Mouse (Mus musculus): ENCODE measurements around the gene Tfdp2. TPM values are rescaled to one million over a fixed set of nuclear protein-coding genes. Genes with fewer than 3 reads are reported as not detected.

Tfdp2 gene
- total RNA-seq, 2 experiments from 2014 or later: 32.0 to 33.1 TPM

- peak; percentile 57 to 70 for DNase-seq (ENCODE audit: extremely low spot score in 1 of 2, low spot score in 2 of 2)
- peak; percentile 39 for TF ChIP-seq CTCF (IDR thresholded peaks at IDR 0.05)
- peak overlapping the region; percentile 90 for H3K4me3 ChIP-seq
- intact Hi-C loops (cut with DNase I): no loop called here
- H3K27ac ChIP-seq: peak overlapping the region; percentile 89
Observed at GRCm38 (mm10) chr9:96196636-96197181, 634 bp downstream of the Tfdp2 start.

DNA sequence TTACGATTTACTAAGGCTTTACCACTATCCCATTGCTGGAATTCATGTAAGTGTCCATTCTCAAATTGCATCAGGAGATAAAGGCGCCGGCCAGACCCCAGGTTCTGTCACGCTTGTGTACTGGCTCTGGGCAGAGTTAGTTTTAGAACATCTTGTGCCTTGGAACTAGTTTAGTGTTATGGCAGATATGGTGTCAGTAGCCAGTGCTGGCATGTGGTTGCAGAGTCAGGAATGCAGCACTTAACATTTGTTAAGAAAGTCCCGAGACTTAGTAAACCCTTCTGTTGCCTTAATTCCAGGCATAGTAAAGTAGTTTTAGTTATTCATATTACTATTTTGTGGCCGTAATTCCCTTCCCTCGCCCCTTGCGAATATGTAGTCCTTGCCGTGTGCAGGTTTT is 1.7 kb downstream of the Tfdp2 start:
- TF ChIP-seq CTCF (IDR thresholded peaks at IDR 0.05): no peak
- Histone ChIP-seq H3K4me3 (no peak overlapping the region; the same call in 1 of the 2 replicates), H3K27ac (no peak overlapping the region)
- DNase-seq (ENCODE audit: extremely low spot score in 1 of 2, low spot score in 2 of 2): no peak
- intact Hi-C loops (cut with DNase I): no loop called here

DNA sequence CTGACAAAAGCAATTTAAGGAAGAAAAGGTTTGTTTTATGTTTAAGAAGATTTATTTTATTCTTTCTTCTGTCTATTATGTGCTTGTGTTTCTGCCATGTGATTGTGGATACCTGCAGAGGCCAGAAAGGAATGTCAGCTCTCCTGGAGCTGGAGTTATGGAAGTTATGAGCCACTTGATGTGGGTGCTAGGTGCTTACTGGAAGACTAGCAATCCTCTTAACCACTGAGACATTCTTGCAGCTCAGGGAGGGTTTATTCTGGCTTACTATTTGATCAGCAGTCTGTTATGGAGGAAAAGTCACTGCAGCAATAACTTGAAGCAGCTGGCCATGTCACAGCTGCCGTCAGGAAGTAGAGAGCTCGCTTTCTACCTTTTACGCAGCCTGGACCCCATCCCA is 7.6 kb downstream of the Tfdp2 start:
- intact Hi-C loops (cut with DNase I): no loop called here

GRCm38 (mm10) chr9:96207428-96207827 is 11.4 kb downstream of the Tfdp2 start:
- H3K4me3 ChIP-seq: no peak overlapping the region

More for the DNA sequence above, 7.6 kb downstream of the Tfdp2 start:
- TF ChIP-seq CTCF (IDR thresholded peaks at IDR 0.05): no peak
- Histone ChIP-seq H3K4me3 (no peak overlapping the region), H3K27ac (no peak overlapping the region)
- DNase-seq (ENCODE audit: extremely low spot score in 1 of 2, low spot score in 2 of 2): no peak

DNA sequence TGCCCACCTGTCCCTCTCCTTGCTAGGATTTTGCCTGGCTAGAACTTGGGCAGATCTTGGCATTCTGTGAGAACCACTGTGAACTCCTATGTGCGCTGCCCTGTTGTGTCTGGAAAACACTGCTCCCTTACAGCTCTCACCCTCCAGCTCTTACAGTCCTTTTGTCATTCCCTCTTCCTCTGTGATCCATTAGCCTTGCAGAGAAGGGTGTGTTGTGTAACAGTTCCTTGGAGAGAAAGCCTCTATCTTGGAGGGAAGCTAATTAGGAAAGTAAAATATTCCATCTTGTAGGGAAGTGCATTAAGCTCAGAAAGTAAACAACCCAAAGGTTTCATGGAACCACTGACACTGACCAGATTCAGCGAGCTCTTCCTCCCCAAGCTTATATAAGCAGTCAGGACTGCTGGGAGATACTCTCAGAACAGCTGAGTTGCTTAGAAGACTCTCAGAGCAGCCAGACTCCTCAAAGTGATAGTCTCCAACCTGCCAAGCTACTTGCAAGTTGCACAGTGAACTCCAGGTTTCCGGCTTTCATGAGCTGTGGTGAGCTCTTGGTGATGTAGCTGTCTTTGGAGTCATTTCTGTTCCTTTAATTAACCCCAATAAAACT is 17.1 kb downstream of the Tfdp2 start:
- Histone ChIP-seq H3K27ac (no peak overlapping the region), H3K4me3 (no peak overlapping the region)
- intact Hi-C loops (cut with DNase I): no loop called here
- no peak for DNase-seq (ENCODE audit: extremely low spot score in 1 of 2, low spot score in 2 of 2)
- no peak for TF ChIP-seq CTCF (IDR thresholded peaks at IDR 0.05)

More at GRCm38 (mm10) chr9:96207428-96207827, 11.4 kb downstream of the Tfdp2 start:
- no peak for DNase-seq (ENCODE audit: extremely low spot score in 1 of 2, low spot score in 2 of 2)
- H3K27ac ChIP-seq: no peak overlapping the region
- TF ChIP-seq CTCF (IDR thresholded peaks at IDR 0.05): no peak
- intact Hi-C loops (cut with DNase I): no loop called here

DNA sequence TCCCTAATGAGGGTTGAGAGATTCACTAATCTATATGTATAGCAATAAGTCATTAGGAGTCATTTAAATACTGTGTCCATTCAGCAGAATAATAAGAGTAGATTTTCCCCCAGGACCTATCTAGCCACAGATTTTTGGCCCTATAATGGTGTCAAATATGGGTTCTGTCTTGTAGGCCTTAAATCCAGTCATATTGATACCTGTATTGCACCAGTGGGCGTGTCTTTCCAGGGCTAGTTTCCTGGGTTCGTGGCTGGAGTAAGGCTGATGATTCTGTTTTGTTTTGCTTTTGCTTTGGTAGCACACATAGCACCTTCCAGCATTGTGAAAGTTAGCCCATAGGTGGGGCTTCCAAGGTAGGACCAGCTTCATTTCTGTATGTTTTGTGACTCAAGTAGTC is 18.1 kb downstream of the Tfdp2 start:
- Histone ChIP-seq H3K27ac (no peak overlapping the region), H3K4me3 (no peak overlapping the region)
- DNase-seq (ENCODE audit: extremely low spot score in 1 of 2, low spot score in 2 of 2): no peak
- no peak for TF ChIP-seq CTCF (IDR thresholded peaks at IDR 0.05)
- intact Hi-C loops (cut with DNase I): no loop called here

DNA sequence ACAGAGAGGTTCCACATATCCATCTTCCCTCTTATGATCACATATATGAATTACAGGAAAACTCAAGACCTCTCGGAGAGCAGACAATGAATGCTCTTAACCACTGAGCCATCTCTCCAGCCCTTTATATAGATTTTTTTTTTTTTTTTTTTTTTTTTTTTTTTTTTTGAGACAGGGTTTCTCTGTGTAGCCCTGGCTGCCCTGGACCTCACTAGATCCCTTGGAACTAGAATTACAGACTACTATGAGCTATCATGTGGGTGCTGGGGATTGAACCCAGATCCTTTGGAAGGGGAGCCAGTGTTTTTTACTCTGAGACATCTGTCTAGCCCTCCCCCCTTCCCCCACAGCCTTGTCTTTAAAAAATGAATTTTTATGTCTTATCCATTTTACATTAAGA is 21.2 kb downstream of the Tfdp2 start:
- no peak overlapping the region for H3K27ac ChIP-seq
- no peak for DNase-seq (ENCODE audit: extremely low spot score in 1 of 2, low spot score in 2 of 2)
- H3K4me3 ChIP-seq: no peak overlapping the region
- no peak for TF ChIP-seq CTCF (IDR thresholded peaks at IDR 0.05)
- intact Hi-C loops (cut with DNase I): no loop called here

- Histone ChIP-seq H3K4me3 (no peak overlapping the region), H3K27ac (no peak overlapping the region)
- peak; percentile 38 for TF ChIP-seq CTCF (IDR thresholded peaks at IDR 0.05)
- intact Hi-C loops (cut with DNase I): no loop called here
- DNase-seq (ENCODE audit: extremely low spot score in 1 of 2, low spot score in 2 of 2): no peak
Observed at GRCm38 (mm10) chr9:96217799-96218198, 21.7 kb downstream of the Tfdp2 start.

DNA sequence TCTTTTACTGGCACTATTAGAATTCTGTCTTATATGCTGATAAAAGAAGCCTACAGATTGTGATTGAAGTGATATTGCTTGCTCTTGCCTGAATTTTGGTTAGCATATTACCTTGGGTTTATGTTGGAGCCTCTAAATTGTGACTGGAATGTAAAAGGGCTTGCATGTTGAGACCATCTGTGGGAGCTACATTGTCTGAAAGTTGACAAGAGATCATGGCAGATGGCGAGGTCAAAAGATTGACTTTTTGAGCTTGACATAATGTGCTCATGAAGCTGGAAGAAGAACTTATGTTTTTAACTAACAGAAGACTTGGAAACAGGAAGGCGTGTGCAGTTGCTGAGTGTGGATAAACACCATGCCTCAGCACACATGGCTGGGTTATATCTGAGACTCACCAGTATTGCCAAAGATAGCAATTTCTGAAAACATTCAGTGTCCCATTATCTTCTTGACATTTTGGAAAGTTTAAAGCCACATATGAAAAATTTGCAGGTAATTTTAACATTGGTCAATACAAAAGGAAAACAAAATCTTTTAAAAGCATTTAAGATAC is 23.1 kb downstream of the Tfdp2 start:
- TF ChIP-seq CTCF (IDR thresholded peaks at IDR 0.05): no peak
- Histone ChIP-seq H3K27ac (no peak overlapping the region), H3K4me3 (no peak overlapping the region)
- intact Hi-C loops (cut with DNase I): no loop called here
- DNase-seq (ENCODE audit: extremely low spot score in 1 of 2, low spot score in 2 of 2): no peak

DNA sequence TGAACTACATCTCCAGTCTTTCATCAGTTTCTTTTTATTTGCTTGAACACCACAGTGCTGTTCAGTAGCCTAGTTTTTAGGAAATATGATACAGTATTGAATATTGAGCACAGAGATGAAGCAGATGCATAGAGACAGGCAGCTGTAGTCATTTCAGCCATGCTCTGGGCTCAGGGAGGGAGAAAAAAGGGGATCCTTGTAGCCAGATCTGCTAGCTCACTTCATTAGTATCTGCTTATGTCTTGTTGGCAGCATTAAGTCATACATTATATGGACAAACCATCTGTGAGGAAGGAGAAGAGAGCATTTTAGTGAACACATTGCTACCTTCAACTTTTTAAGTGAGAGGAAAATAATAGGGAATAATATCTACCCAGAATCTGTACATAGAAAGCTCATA is 24.3 kb downstream of the Tfdp2 start:
- Histone ChIP-seq H3K27ac (no peak overlapping the region), H3K4me3 (no peak overlapping the region)
- DNase-seq (ENCODE audit: extremely low spot score in 1 of 2, low spot score in 2 of 2): no peak
- intact Hi-C loops (cut with DNase I): no loop called here
- TF ChIP-seq CTCF (IDR thresholded peaks at IDR 0.05): no peak

DNA sequence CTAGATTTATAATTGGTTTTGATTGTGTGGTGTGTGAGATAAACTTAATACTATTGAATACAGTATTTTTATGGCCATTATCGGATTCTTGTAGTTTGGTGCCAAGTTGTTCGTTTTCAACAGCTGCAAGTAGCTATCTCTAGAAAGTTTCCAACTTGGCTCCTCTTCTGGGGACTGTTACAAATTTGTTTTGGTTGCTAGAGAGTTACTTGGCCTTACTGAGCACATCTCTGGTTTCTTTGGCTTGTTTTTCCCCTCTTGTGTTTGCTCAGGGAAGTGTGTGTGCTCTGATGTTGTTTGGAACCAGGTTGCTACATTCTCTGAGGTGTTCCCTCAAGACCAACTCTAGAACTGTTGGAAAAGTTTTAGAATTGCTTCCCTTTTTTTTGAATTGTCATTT is 27.2 kb downstream of the Tfdp2 start:
- no peak for DNase-seq (ENCODE audit: extremely low spot score in 1 of 2, low spot score in 2 of 2)
- no peak for TF ChIP-seq CTCF (IDR thresholded peaks at IDR 0.05)
- intact Hi-C loops (cut with DNase I): no loop called here

GRCm38 (mm10) chr9:96228285-96228684 is 32.2 kb downstream of the Tfdp2 start:
- intact Hi-C loops (cut with DNase I): no loop called here
- no peak for TF ChIP-seq CTCF (IDR thresholded peaks at IDR 0.05)
- no peak for DNase-seq (ENCODE audit: extremely low spot score in 1 of 2, low spot score in 2 of 2)
- no peak overlapping the region for H3K4me3 ChIP-seq
- H3K27ac ChIP-seq: no peak overlapping the region

More for the DNA sequence above, 27.2 kb downstream of the Tfdp2 start:
- Histone ChIP-seq H3K4me3 (no peak overlapping the region), H3K27ac (no peak overlapping the region)

- intact Hi-C loops (cut with DNase I): no loop called here
Observed at GRCm38 (mm10) chr9:96230271-96230670, 34.2 kb downstream of the Tfdp2 start.

More at GRCm38 (mm10) chr9:96230271-96230670, 34.2 kb downstream of the Tfdp2 start:
- Histone ChIP-seq H3K27ac (no peak overlapping the region), H3K4me3 (no peak overlapping the region)
- no peak for DNase-seq (ENCODE audit: extremely low spot score in 1 of 2, low spot score in 2 of 2)
- TF ChIP-seq CTCF (IDR thresholded peaks at IDR 0.05): no peak
